Mouse (Mus musculus) naive thymus-derived CD4-positive, alpha-beta T cell, adult 2 months (primary cell): ENCODE measurements around the gene Slc4a8.
A peak's percentile ranks its signal among the peaks of the same experiment; 100 is the strongest.
"Not testable (repeated sequence)": the region's sequence is repeated elsewhere in the genome, so short reads cannot be mapped to it uniquely, and the experiment has no call there.

Experiments
- DNase-seq: peaks from one replicate; pipeline ENCODE4 v3.0.0-alpha.2; 2011; ENCODE audit warnings: low read depth

The Slc4a8 gene

GRCm38 (mm10) chr15:100773859-100774258, 12.3 kb downstream of the Slc4a8 start:
- DNase-seq = not testable (repeated sequence)

GRCm38 (mm10) chr15:100775189-100776166, 13.9 kb downstream of the Slc4a8 start:
- DNase-seq = no peak

- DNase-seq = no peak
These were observed 14.9 kb downstream of the Slc4a8 start for GRCm38 (mm10) chr15:100776424-100776823.

- DNase-seq = no peak
These were observed 15.8 kb downstream of the Slc4a8 start for GRCm38 (mm10) chr15:100777020-100778016.

- no peak for DNase-seq
These were observed 18.3 kb downstream of the Slc4a8 start for GRCm38 (mm10) chr15:100779896-100780295.

GRCm38 (mm10) chr15:100783244-100783987, 21.9 kb downstream of the Slc4a8 start:
- no peak for DNase-seq

- DNase-seq = no peak
These were observed 28.7 kb downstream of the Slc4a8 start for GRCm38 (mm10) chr15:100790219-100790618.

GRCm38 (mm10) chr15:100792324-100792723, 30.8 kb downstream of the Slc4a8 start:
- DNase-seq = no peak

- no peak for DNase-seq
These were observed 39.4 kb downstream of the Slc4a8 start for GRCm38 (mm10) chr15:100800914-100801313.

GRCm38 (mm10) chr15:100808062-100808461, 46.5 kb downstream of the Slc4a8 start:
- no peak for DNase-seq

- DNase-seq = no peak
These were observed 46.9 kb downstream of the Slc4a8 start for GRCm38 (mm10) chr15:100808484-100808883.

GRCm38 (mm10) chr15:100810243-100810642, 48.7 kb downstream of the Slc4a8 start:
- DNase-seq = no peak

- no peak for DNase-seq
These were observed 52.0 kb downstream of the Slc4a8 start for GRCm38 (mm10) chr15:100813501-100813900.

GRCm38 (mm10) chr15:100814066-100814465, 52.5 kb downstream of the Slc4a8 start:
- DNase-seq = no peak

- no peak for DNase-seq
These were observed 53.8 kb downstream of the Slc4a8 start for GRCm38 (mm10) chr15:100815310-100815709.

- DNase-seq = no peak
These were observed 57.3 kb downstream of the Slc4a8 start for GRCm38 (mm10) chr15:100818860-100819259.

GRCm38 (mm10) chr15:100821824-100822223, 60.3 kb downstream of the Slc4a8 start:
- peak; percentile 35 for DNase-seq

- DNase-seq = not testable (repeated sequence)
These were observed 60.8 kb downstream of the Slc4a8 start for GRCm38 (mm10) chr15:100822370-100822769.

GRCm38 (mm10) chr15:100825249-100825856, 63.8 kb downstream of the Slc4a8 start:
- no peak for DNase-seq

GRCm38 (mm10) chr15:100826076-100826475, 64.5 kb downstream of the Slc4a8 start:
- no peak for DNase-seq

GRCm38 (mm10) chr15:100829775-100830174, 68.2 kb downstream of the Slc4a8 start:
- DNase-seq = no peak
